Mouse (Mus musculus) urinary bladder, postnatal 10 days (tissue): ENCODE measurements around the gene Rnf32.

Experiments used
- DNase-seq: peaks from one replicate; pipeline ENCODE4 v3.0.0; 2022; ENCODE audit warnings: low spot score

Rnf32 gene

GRCm38 (mm10) chr5:29195570-29196263, at the start of gene Rnf32:
TSS of gene Rnf32 (plus strand) at chr5:29195992.
- peak; percentile 36 for DNase-seq

GRCm38 (mm10) chr5:29150146-29150545, 45.6 kb upstream of the Rnf32 start:
- DNase-seq = no peak

GRCm38 (mm10) chr5:29159849-29160248, 35.9 kb upstream of the Rnf32 start:
- DNase-seq = no peak

GRCm38 (mm10) chr5:29166947-29167346, 28.8 kb upstream of the Rnf32 start:
- DNase-seq = no peak

- no peak for DNase-seq
Observed at GRCm38 (mm10) chr5:29170193-29170592, 25.6 kb upstream of the Rnf32 start.

- DNase-seq = no peak
Observed at GRCm38 (mm10) chr5:29171165-29171564, 24.6 kb upstream of the Rnf32 start.

- DNase-seq = no peak
Observed at GRCm38 (mm10) chr5:29186798-29187197, 9.0 kb upstream of the Rnf32 start.

- no peak for DNase-seq
Observed at GRCm38 (mm10) chr5:29195231-29195569, 592 bp upstream of the Rnf32 start.

GRCm38 (mm10) chr5:29196264-29196658, 469 bp downstream of the Rnf32 start:
- no peak for DNase-seq

GRCm38 (mm10) chr5:29197187-29197586, 1.4 kb downstream of the Rnf32 start:
- no peak for DNase-seq

- no peak for DNase-seq
Observed at GRCm38 (mm10) chr5:29198960-29199488, 3.2 kb downstream of the Rnf32 start.

- DNase-seq = no peak
Observed at GRCm38 (mm10) chr5:29199868-29200267, 4.1 kb downstream of the Rnf32 start.

- no peak for DNase-seq
Observed at GRCm38 (mm10) chr5:29205690-29206089, 9.9 kb downstream of the Rnf32 start.

- no peak for DNase-seq
Observed at GRCm38 (mm10) chr5:29211980-29212555, 16.3 kb downstream of the Rnf32 start.

- DNase-seq = no peak
Observed at GRCm38 (mm10) chr5:29217997-29218396, 22.2 kb downstream of the Rnf32 start.

- no peak for DNase-seq
Observed at GRCm38 (mm10) chr5:29224089-29224488, 28.3 kb downstream of the Rnf32 start.

- no peak for DNase-seq
Observed at GRCm38 (mm10) chr5:29230481-29230880, 34.7 kb downstream of the Rnf32 start.

- DNase-seq = no peak
Observed at GRCm38 (mm10) chr5:29238379-29238778, 42.6 kb downstream of the Rnf32 start.

- no peak for DNase-seq
Observed at GRCm38 (mm10) chr5:29244769-29245168, 49.0 kb downstream of the Rnf32 start.

GRCm38 (mm10) chr5:29250795-29251495, 55.2 kb downstream of the Rnf32 start:
- DNase-seq = no peak

GRCm38 (mm10) chr5:29251496-29251873, 55.7 kb downstream of the Rnf32 start:
- DNase-seq = no peak

GRCm38 (mm10) chr5:29253876-29254275, 58.1 kb downstream of the Rnf32 start:
- no peak for DNase-seq

GRCm38 (mm10) chr5:29270879-29271278, 75.1 kb downstream of the Rnf32 start:
- no peak for DNase-seq
